Mouse (Mus musculus): ENCODE measurements around the gene Abcg1.

DNA sequence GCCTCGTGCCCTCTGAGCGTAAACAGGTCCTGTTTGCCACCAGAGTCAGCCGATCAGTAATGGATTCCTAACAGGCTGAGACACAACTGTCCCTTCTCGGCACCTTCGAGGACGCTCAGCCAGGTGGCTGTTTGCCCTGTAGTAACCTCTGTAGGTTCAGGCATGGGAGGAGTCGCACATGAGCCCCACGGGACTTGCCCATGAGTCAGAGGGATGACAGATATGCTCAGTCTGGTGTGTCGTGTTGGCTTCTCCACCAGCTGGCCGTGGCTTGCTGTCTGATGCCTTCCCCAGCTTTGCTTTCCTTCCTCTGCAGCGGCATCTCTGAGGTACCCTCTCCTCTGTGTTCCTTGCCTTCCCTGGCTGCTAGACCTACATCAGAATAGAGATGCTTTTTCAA lies 9.6 kb downstream of the Abcg1 start:
- TF ChIP-seq RAD21 (IDR thresholded peaks at IDR 0.05; ENCODE audit: low read depth, low read length) (peak; percentile 12), ETS1 (conservative IDR thresholded peaks at IDR 0.05; ENCODE audit: low read depth, low read length) (peak; percentile 98), SMC3 (IDR thresholded peaks at IDR 0.05; ENCODE audit: low read depth, low read length) (peak; percentile 10; the same call in 1 of the 2 replicates), GABPA (IDR thresholded peaks at IDR 0.05; ENCODE audit: insufficient replicate concordance, low read depth, low read length) (no peak), MXI1 (IDR thresholded peaks at IDR 0.05; ENCODE audit: low read depth, low read length) (peak; percentile 89), EP300 (IDR thresholded peaks at IDR 0.05; ENCODE audit: low read length) (peak; percentile 84), ZNF384 (IDR thresholded peaks at IDR 0.05; ENCODE audit: low read depth, low read length) (no peak), POLR2A (IDR thresholded peaks at IDR 0.05; ENCODE audit: low read depth, low read length) (no peak), CTCF (conservative IDR thresholded peaks at IDR 0.05 in 1 of 2, IDR thresholded peaks at IDR 0.05 in 1 of 2; ENCODE audit: low read depth in 2 of 2, low read length in 2 of 2) (peak in 1 of 2 experiments; percentile 4; a peak in 1 of 4 replicates), USF1 (IDR thresholded peaks at IDR 0.05; ENCODE audit: low read depth, low read length) (no peak), TCF12 (IDR thresholded peaks at IDR 0.05; ENCODE audit: low read depth, low read length) (peak; percentile 98), IRF4 (IDR thresholded peaks at IDR 0.05; ENCODE audit: low read depth, low read length) (peak; percentile 77), NELFE (IDR thresholded peaks at IDR 0.05; ENCODE audit: low read depth, low read length) (no peak), JUN (IDR thresholded peaks at IDR 0.05; ENCODE audit: insufficient read depth, low read depth, low read length) (peak; percentile 70)

All from CH12.LX (cell line).